Mouse (Mus musculus): ENCODE data around the gene Rasl10a. TPM values are rescaled to one million over a fixed set of nuclear protein-coding genes. Genes with fewer than 3 reads are reported as not detected.

Rasl10a gene
- total and polyA plus RNA-seq, 2 experiments from 2014 or later, result 0.85 to 2.7 TPM

DNA sequence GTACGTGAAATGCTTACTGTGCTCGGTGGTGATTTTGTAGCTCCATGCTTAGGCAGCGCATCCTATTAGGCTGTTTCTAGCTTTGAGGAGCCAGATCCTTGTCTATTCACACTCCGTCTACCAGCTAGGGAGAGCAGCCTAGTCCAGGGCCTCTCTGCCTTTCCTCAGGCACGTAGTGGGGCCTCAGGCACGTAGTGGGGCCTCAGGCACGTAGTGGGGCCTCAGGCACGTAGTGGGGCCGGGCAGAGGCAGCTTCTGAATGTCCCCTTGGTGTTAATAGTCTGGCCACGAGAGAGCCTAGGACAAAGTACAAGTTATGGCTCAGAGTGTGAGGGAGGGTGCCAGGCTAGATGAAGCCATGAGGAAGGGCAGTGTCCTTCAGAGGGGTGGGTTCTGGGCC lies 25.2 kb upstream of the Rasl10a start:
- H3K27me3 ChIP-seq (ENCODE audit: control insufficient read depth, insufficient read depth, low read length), result no peaks in the 10 kb centered on the region
- 89% methylated on average over 10 of the region's 10 CpGs for WGBS
- no peaks in the 10 kb centered on the region for H3K9me3 ChIP-seq (replicated peaks; ENCODE audit: control insufficient read depth, low read length)
- peaks cover 74% of the 10 kb centered on the region for H3K36me3 ChIP-seq (replicated peaks; ENCODE audit: control insufficient read depth, insufficient read depth, low read length)
- TF ChIP-seq CTCF (IDR thresholded peaks at IDR 0.05; ENCODE audit: low read depth), result no peak
- no peak for TF ChIP-seq EP300 (IDR thresholded peaks at IDR 0.05; ENCODE audit: low read depth)
- ATAC-seq (ENCODE audit: insufficient read depth, low read depth), result no peak
- no peak overlapping the region for H3K9ac ChIP-seq (replicated peaks; ENCODE audit: low read depth, low read length)
- H3K4me3 ChIP-seq (ENCODE audit: low read depth, low read length), result no peak overlapping the region
- H3K27ac ChIP-seq (ENCODE audit: low read depth), result no peak overlapping the region; the same call in 1 of the 2 replicates
- no peak for DNase-seq (ENCODE audit: low spot score)
- peaks cover 13% of the 10 kb centered on the region for H3K4me1 ChIP-seq (ENCODE audit: control insufficient read depth, insufficient read depth)
- no peak overlapping the region for H3K4me2 ChIP-seq (ENCODE audit: low read depth, low read length)

GRCm38 (mm10) chr11:5033136-5033535 lies 24.8 kb upstream of the Rasl10a start:
- Histone ChIP-seq H3K4me3 (ENCODE audit: low read depth, low read length) (no peak overlapping the region), H3K36me3 (replicated peaks; ENCODE audit: control insufficient read depth, insufficient read depth, low read length) (peaks cover 70% of the 10 kb centered on the region)
- WGBS, result 35% methylated on average over 3 of the region's 3 CpGs

DNA sequence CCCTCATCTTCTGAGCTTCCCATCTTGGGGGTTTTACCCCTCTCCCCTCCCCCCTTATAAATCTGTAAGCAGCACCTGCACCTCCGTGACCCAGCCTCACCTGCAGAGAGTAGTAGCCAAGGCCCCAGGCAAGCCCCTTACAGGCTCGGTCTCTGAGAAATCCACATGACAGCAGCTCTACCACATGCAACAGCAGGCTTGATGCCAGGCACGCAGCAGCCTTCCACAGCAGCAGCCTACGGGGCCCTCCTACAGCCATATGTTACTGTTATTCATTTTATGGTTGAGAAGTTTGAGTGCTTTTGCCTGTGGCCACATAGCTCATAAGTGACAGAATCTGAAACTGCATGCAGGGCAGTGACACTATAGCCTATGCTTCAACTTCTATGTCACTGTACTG lies 22.5 kb upstream of the Rasl10a start:
- TF ChIP-seq CTCF (IDR thresholded peaks at IDR 0.05; ENCODE audit: low read depth), result no peak
- TF ChIP-seq EP300 (IDR thresholded peaks at IDR 0.05; ENCODE audit: low read depth), result no peak
- H3K9ac ChIP-seq (replicated peaks; ENCODE audit: low read depth, low read length), result no peak overlapping the region
- ATAC-seq (ENCODE audit: insufficient read depth, low read depth), result no peak
- H3K4me2 ChIP-seq (ENCODE audit: low read depth, low read length), result no peak overlapping the region
- no peak overlapping the region for H3K4me3 ChIP-seq (ENCODE audit: low read depth, low read length)
- no peak overlapping the region for H3K27ac ChIP-seq (ENCODE audit: low read depth)
- H3K36me3 ChIP-seq (replicated peaks; ENCODE audit: control insufficient read depth, insufficient read depth, low read length), result peaks cover 70% of the 10 kb centered on the region
- no peak for DNase-seq (ENCODE audit: low spot score)
- H3K9me3 ChIP-seq (replicated peaks; ENCODE audit: control insufficient read depth, low read length), result no peaks in the 10 kb centered on the region
- peaks cover 13% of the 10 kb centered on the region for H3K4me1 ChIP-seq (ENCODE audit: control insufficient read depth, insufficient read depth)
- no peaks in the 10 kb centered on the region for H3K27me3 ChIP-seq (ENCODE audit: control insufficient read depth, insufficient read depth, low read length)
- WGBS, result 90% methylated on average over 4 of the region's 4 CpGs

More at GRCm38 (mm10) chr11:5033136-5033535, 24.8 kb upstream of the Rasl10a start:
- no peak overlapping the region for H3K9ac ChIP-seq (replicated peaks; ENCODE audit: low read depth, low read length)
- H3K9me3 ChIP-seq (replicated peaks; ENCODE audit: control insufficient read depth, low read length), result no peaks in the 10 kb centered on the region
- DNase-seq (ENCODE audit: low spot score), result peak; percentile 35
- no peak overlapping the region; the same call in 1 of the 2 replicates for H3K27ac ChIP-seq (ENCODE audit: low read depth)
- peaks cover 13% of the 10 kb centered on the region for H3K4me1 ChIP-seq (ENCODE audit: control insufficient read depth, insufficient read depth)
- ATAC-seq (ENCODE audit: insufficient read depth, low read depth), result peak; percentile 81
- no peak overlapping the region for H3K4me2 ChIP-seq (ENCODE audit: low read depth, low read length)
- no peaks in the 10 kb centered on the region for H3K27me3 ChIP-seq (ENCODE audit: control insufficient read depth, insufficient read depth, low read length)
- no peak for TF ChIP-seq CTCF (IDR thresholded peaks at IDR 0.05; ENCODE audit: low read depth)
- TF ChIP-seq EP300 (IDR thresholded peaks at IDR 0.05; ENCODE audit: low read depth), result no peak

DNA sequence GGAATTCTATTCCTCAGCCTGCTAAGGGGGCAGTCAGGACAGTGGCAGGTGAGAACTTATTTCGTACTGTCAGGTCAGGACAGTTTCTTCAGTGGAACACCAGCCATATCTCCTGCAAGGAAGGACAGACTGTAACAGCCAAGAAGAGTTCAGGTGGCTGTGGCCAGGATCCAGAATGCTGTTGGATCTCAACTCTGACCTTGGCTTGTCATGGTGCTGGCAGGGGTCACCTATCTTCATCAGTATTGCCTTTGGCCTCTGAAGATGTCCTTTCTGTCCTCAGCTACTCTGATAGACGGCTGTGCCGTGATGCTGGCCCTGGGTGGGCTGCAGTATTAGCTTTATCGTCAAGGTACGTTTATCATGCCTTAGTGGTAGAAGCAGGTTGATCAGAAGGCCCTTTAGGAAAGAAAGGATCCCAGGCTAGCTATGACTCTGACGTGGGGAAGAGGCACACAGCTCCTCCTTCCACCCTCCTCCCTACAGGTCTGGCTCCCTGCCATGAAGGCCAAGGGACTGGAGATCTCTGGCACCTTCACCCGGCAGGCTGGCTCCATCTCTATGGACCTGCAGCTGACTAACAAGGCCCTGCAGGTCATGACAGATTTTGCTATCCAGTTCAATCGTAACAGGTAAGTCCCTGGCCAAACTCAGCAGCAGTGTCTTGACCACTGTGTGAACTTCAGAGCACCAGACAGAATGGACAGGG lies 20.6 kb upstream of the Rasl10a start:
- DNase-seq (ENCODE audit: low spot score), result no peak
- ATAC-seq (ENCODE audit: insufficient read depth, low read depth), result no peak
- H3K4me1 ChIP-seq (ENCODE audit: control insufficient read depth, insufficient read depth), result peaks cover 13% of the 10 kb centered on the region
- WGBS, result 62% methylated on average over 8 of the region's 8 CpGs
- H3K27ac ChIP-seq (ENCODE audit: low read depth), result no peak overlapping the region
- H3K4me3 ChIP-seq (ENCODE audit: low read depth, low read length), result no peak overlapping the region
- H3K36me3 ChIP-seq (replicated peaks; ENCODE audit: control insufficient read depth, insufficient read depth, low read length), result peaks cover 68% of the 10 kb centered on the region
- H3K9me3 ChIP-seq (replicated peaks; ENCODE audit: control insufficient read depth, low read length), result no peaks in the 10 kb centered on the region
- TF ChIP-seq EP300 (IDR thresholded peaks at IDR 0.05; ENCODE audit: low read depth) (no peak), CTCF (IDR thresholded peaks at IDR 0.05; ENCODE audit: low read depth) (no peak)
- no peak overlapping the region for H3K4me2 ChIP-seq (ENCODE audit: low read depth, low read length)
- no peak overlapping the region for H3K9ac ChIP-seq (replicated peaks; ENCODE audit: low read depth, low read length)
- H3K27me3 ChIP-seq (ENCODE audit: control insufficient read depth, insufficient read depth, low read length), result no peaks in the 10 kb centered on the region

- no peak for TF ChIP-seq CTCF (IDR thresholded peaks at IDR 0.05; ENCODE audit: low read depth)
- TF ChIP-seq EP300 (IDR thresholded peaks at IDR 0.05; ENCODE audit: low read depth), result no peak
- DNase-seq (ENCODE audit: low spot score), result no peak
- Histone ChIP-seq H3K27ac (ENCODE audit: low read depth) (no peak overlapping the region), H3K9me3 (replicated peaks; ENCODE audit: control insufficient read depth, low read length) (no peaks in the 10 kb centered on the region), H3K27me3 (ENCODE audit: control insufficient read depth, insufficient read depth, low read length) (no peaks in the 10 kb centered on the region), H3K9ac (replicated peaks; ENCODE audit: low read depth, low read length) (no peak overlapping the region), H3K4me3 (ENCODE audit: low read depth, low read length) (no peak overlapping the region), H3K4me2 (ENCODE audit: low read depth, low read length) (no peak overlapping the region), H3K36me3 (replicated peaks; ENCODE audit: control insufficient read depth, insufficient read depth, low read length) (peaks cover 50% of the 10 kb centered on the region), H3K4me1 (ENCODE audit: control insufficient read depth, insufficient read depth) (no peaks in the 10 kb centered on the region)
- no peak for ATAC-seq (ENCODE audit: insufficient read depth, low read depth)
- WGBS, result 90% methylated on average over 5 of the region's 5 CpGs
These were observed 17.3 kb upstream of the Rasl10a start for GRCm38 (mm10) chr11:5040585-5040984.
